Mouse (Mus musculus): ENCODE results near the gene Taf13. TPM values are rescaled to one million over a fixed set of nuclear protein-coding genes. Genes with fewer than 3 reads are reported as not detected.

The Taf13 gene
- total RNA-seq, 2 experiments from 2014 or later: 1.7 to 5.1 TPM

DNA sequence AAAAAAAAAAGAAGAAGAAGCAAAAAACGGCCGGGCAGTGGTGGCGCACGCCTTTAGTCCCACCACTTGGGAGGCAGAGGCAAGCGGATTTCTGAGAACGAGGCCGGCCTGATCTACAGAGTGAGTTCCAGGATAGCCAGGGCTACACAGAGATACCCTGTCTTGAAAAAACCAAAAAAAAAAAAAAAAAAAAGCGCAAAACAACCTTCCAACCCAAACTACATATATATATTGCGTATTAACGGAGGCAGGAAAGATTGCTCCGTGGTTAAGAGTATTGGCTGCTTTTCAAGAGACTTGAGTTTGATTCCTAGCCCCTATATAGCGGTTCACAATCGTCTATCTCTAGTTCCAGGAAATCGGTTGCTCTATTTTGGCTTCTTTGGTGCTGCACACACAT, 685 bp upstream of the Taf13 start:
- no peak for ATAC-seq (replicated peaks; ENCODE audit: low FRiP score, poor library complexity, severe bottlenecking)

- ATAC-seq (replicated peaks; ENCODE audit: low FRiP score, poor library complexity, severe bottlenecking): no peak
These were observed 962 bp downstream of the Taf13 start for GRCm38 (mm10) chr3:108572309-108573010.

DNA sequence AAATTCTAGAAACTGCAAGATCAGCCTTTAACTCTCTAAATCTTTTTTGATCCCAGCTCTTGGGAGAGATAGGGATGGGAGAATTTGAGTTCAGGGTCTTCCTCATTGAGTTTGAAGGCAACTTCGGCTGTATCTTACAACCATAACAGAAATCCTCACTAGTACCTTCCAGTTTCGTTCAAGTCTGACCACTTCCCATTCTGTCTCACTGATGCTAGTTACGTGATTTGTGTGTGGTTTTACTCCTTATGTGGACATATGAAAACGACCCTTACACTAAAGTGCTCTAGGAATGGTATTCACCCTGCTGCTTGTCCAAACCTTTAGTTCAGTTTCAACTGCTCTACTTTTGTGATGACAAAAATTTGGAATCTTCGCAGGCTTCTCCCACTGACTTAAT, 2.5 kb downstream of the Taf13 start:
- ATAC-seq (replicated peaks; ENCODE audit: low FRiP score, poor library complexity, severe bottlenecking): no peak

GRCm38 (mm10) chr3:108584580-108584979, 13.1 kb downstream of the Taf13 start:
- no peak for ATAC-seq (replicated peaks; ENCODE audit: low FRiP score, poor library complexity, severe bottlenecking)

GRCm38 (mm10) chr3:108588446-108588845, 16.9 kb downstream of the Taf13 start:
- ATAC-seq (replicated peaks; ENCODE audit: low FRiP score, poor library complexity, severe bottlenecking): no peak

- ATAC-seq (replicated peaks; ENCODE audit: low FRiP score, poor library complexity, severe bottlenecking): peak; percentile 99
These were observed 19.5 kb downstream of the Taf13 start, which contains the start of gene Wdr47 for GRCm38 (mm10) chr3:108590786-108591529. Gene Wdr47 (plus strand): TSS chr3:108591279.

GRCm38 (mm10) chr3:108591530-108592522, 20.3 kb downstream of the Taf13 start:
- ATAC-seq (replicated peaks; ENCODE audit: low FRiP score, poor library complexity, severe bottlenecking): peak; percentile 40

- ATAC-seq (replicated peaks; ENCODE audit: low FRiP score, poor library complexity, severe bottlenecking): no peak
These were observed 37.4 kb downstream of the Taf13 start for GRCm38 (mm10) chr3:108608906-108609305.

Other genes with a start within 250 kb of the Taf13 start
- not detected in 2 replicates for gene Mybphl, start 206.8 kb upstream of the Taf13 start, total RNA-seq (2015; ENCODE audit: low replicate concordance)
- gene Mybphl, start 206.8 kb upstream of the Taf13 start, total RNA-seq (2017; ENCODE audit: low replicate concordance): not detected in 2 replicates
- 42.2 and 46.9 TPM in 2 replicates for gene Psrc1, start 187.9 kb upstream of the Taf13 start, total RNA-seq (2015; ENCODE audit: low replicate concordance)
- 58.9 and 59.7 TPM in 2 replicates for gene Psrc1, start 187.9 kb upstream of the Taf13 start, total RNA-seq (2017; ENCODE audit: low replicate concordance)
- 0.84 and 1.1 TPM in 2 replicates for gene Celsr2, start 156.1 kb upstream of the Taf13 start, total RNA-seq (2015; ENCODE audit: low replicate concordance)
- 1.0 TPM in 1 of 2 replicates, not detected in the other for gene Celsr2, start 156.1 kb upstream of the Taf13 start, total RNA-seq (2017; ENCODE audit: low replicate concordance)
- gene Sars, start 126.5 kb upstream of the Taf13 start, total RNA-seq (2015; ENCODE audit: low replicate concordance): 27.4 and 30.6 TPM in 2 replicates
- 107 and 211 TPM in 2 replicates for gene Sars, start 126.5 kb upstream of the Taf13 start, total RNA-seq (2017; ENCODE audit: low replicate concordance)
- not detected in 2 replicates for gene 1700013F07Rik, start 37.5 kb upstream of the Taf13 start, total RNA-seq (2015; ENCODE audit: low replicate concordance)
- not detected in 2 replicates for gene 1700013F07Rik, start 37.5 kb upstream of the Taf13 start, total RNA-seq (2017; ENCODE audit: low replicate concordance)
- gene 5330417C22Rik, start 35.2 kb upstream of the Taf13 start, total RNA-seq (2015; ENCODE audit: low replicate concordance): not detected in 2 replicates
- not detected in 2 replicates for gene 5330417C22Rik, start 35.2 kb upstream of the Taf13 start, total RNA-seq (2017; ENCODE audit: low replicate concordance)
- 9.7 and 13.0 TPM in 2 replicates for gene Tmem167b, start 9.2 kb upstream of the Taf13 start, total RNA-seq (2015; ENCODE audit: low replicate concordance)
- 27.0 and 27.8 TPM in 2 replicates for gene Tmem167b, start 9.2 kb upstream of the Taf13 start, total RNA-seq (2017; ENCODE audit: low replicate concordance)
- 1.3 and 2.9 TPM in 2 replicates for gene Wdr47, start 19.6 kb downstream of the Taf13 start, total RNA-seq (2015; ENCODE audit: low replicate concordance)
- gene Wdr47, start 19.6 kb downstream of the Taf13 start, total RNA-seq (2017; ENCODE audit: low replicate concordance): 2.7 TPM in 1 of 2 replicates, not detected in the other
- gene Clcc1, start 82.2 kb downstream of the Taf13 start, total RNA-seq (2015; ENCODE audit: low replicate concordance): 11.2 and 22.2 TPM in 2 replicates
- 57.4 and 62.3 TPM in 2 replicates for gene Clcc1, start 82.2 kb downstream of the Taf13 start, total RNA-seq (2017; ENCODE audit: low replicate concordance)
- gene Gpsm2, start 150.6 kb downstream of the Taf13 start, total RNA-seq (2015; ENCODE audit: low replicate concordance): 207 and 218 TPM in 2 replicates
- gene Gpsm2, start 150.6 kb downstream of the Taf13 start, total RNA-seq (2017; ENCODE audit: low replicate concordance): 236 and 282 TPM in 2 replicates
- 0.42 and 1.1 TPM in 2 replicates for gene Aknad1, start 168.0 kb downstream of the Taf13 start, total RNA-seq (2015; ENCODE audit: low replicate concordance)
- 4.7 TPM in 1 of 2 replicates, not detected in the other for gene Aknad1, start 168.0 kb downstream of the Taf13 start, total RNA-seq (2017; ENCODE audit: low replicate concordance)